Mouse (Mus musculus): ENCODE measurements around the gene Oaz1. TPM values are rescaled to one million over a fixed set of nuclear protein-coding genes. Genes with fewer than 3 reads are reported as not detected.
A peak's percentile ranks its signal among the peaks of the same experiment; 100 is the strongest.

Gene Oaz1
- total RNA-seq, 2 experiments from 2014 or later, result 353 to 1,526 TPM

DNA sequence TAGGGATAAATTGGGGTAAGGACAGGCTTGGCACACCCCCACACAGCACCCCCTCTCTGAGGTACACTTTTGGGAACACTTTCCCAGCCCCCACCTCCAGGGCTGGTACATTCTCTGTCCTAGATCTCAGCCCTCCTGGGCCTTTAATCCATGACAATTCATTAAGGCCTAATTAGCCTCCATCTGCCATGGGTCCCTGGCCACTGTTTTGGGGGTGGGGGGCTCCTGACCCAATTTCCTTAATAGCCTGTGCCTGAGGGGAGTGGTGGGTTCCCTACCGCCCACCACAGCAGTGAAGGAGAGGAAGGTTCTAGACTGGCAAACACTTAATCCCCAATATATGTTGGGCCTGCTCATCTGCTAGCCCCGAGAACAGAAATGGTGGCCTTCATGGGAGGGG is 15.2 kb downstream of the Oaz1 start:
- ATAC-seq (replicated peaks; ENCODE audit: low FRiP score, low TSS enrichment, poor library complexity, severe bottlenecking), result no peak

DNA sequence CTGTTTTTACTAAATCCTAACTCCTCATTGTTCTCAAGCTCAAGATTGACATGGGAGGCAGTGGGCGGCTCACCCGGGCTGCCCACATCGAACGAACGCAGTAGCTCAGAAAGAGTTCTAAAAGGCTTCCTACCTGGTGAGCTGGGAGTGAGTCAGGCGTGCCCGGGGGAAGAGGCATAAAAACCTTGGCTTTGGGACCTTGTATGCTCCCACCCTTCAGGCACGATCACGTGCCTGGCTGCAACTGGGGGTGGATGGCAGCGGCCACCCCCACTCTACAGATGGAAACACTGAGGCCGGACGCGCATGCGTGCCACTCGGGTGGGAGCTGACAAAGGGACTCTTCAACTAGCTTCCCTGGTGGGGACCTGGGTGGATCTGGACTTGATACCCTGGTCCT is 15.9 kb downstream of the Oaz1 start:
- no peak for ATAC-seq (replicated peaks; ENCODE audit: low FRiP score, low TSS enrichment, poor library complexity, severe bottlenecking)

- ATAC-seq (replicated peaks; ENCODE audit: low FRiP score, low TSS enrichment, poor library complexity, severe bottlenecking), result no peak
Observed at GRCm38 (mm10) chr10:80843087-80843930, 16.9 kb downstream of the Oaz1 start.

- ATAC-seq (replicated peaks; ENCODE audit: low FRiP score, low TSS enrichment, poor library complexity, severe bottlenecking), result 0 out of 2 replicates have a peak, but pooled peaks have one; percentile 7
Observed at GRCm38 (mm10) chr10:80843931-80844547, 17.6 kb downstream of the Oaz1 start, which contains the start of gene Lingo3. Lingo3 (minus strand) TSS chr10:80844039.

DNA sequence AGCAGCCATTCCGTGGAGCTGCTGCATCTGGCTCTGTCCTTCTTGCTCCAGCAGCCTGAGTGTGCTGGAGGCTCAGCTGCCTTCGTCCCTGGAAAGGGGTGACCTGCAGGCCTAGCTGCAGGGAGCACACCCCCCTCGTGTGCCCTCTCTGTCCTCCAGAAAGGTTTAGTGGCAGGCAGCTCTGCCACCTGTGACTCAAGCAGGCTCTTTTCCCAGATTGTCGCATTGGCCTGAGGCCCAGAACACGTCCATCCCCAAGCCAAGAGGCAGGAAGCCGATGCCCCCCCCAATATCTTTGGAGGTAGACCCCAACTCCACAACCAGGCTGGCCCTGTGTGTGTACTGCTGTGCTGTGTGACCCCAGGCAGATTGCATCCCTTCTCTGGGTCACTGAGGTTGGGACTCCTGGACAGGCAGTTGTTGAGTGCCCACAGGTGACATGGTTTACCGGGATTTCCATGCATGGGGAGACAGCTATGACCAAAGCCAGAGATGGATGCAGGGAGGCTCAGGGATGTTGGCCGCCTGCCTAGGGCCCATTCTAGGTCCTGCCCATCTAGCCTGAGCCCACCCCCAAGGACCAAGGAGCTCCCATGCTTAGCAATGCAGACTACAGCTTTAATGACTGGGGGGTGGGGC is 18.7 kb downstream of the Oaz1 start:
- no peak for ATAC-seq (replicated peaks; ENCODE audit: low FRiP score, low TSS enrichment, poor library complexity, severe bottlenecking)

DNA sequence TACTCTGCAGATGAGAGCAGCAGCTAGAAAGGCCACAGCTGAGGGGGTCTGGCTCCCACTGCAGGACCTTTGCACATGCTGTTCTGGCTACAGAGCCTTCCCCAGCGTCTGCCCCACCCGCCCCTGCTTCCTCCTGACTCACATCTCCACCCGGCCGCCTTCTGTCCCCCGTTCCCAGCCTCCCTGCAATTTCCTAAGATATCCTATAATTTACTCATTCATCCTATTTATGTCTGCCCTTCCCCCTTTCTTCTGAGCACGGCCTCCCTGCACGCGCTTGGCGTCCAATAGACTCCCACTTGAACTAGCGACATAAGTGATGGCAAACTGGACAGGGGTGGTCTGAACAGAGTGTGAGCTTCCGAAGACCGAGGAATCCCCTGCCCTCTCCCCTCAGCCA is 19.3 kb downstream of the Oaz1 start:
- no peak for ATAC-seq (replicated peaks; ENCODE audit: low FRiP score, low TSS enrichment, poor library complexity, severe bottlenecking)

- ATAC-seq (replicated peaks; ENCODE audit: low FRiP score, low TSS enrichment, poor library complexity, severe bottlenecking), result peak; percentile 87
Observed at GRCm38 (mm10) chr10:80848571-80848970, 22.1 kb downstream of the Oaz1 start.

GRCm38 (mm10) chr10:80854913-80855748 is 28.7 kb downstream of the Oaz1 start, which contains the start of the genes Lsm7 and Sppl2b:
Lsm7 (minus strand) TSS chr10:80855209.
Sppl2b (plus strand) TSS chr10:80855275.
- peak; percentile 35; the same call in 1 of the 2 replicates for ATAC-seq (replicated peaks; ENCODE audit: low FRiP score, low TSS enrichment, poor library complexity, severe bottlenecking)

DNA sequence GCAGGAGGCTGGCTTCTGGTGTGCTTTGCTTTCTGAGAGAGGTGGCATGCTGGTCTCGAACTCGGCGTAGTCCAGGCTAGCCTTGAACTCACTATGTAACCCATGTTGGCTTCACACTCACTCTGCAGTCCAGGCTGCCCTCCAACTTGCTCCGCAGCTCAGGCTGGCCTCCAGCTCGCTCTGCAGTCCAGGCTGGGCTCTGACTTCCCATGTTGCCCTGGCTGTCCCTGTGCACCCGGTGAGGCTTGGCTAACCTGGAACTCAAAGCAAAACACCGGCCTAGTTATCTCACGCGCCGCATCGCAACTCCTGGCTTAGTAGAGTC is 29.3 kb downstream of the Oaz1 start:
- ATAC-seq (replicated peaks; ENCODE audit: low FRiP score, low TSS enrichment, poor library complexity, severe bottlenecking), result no peak

DNA sequence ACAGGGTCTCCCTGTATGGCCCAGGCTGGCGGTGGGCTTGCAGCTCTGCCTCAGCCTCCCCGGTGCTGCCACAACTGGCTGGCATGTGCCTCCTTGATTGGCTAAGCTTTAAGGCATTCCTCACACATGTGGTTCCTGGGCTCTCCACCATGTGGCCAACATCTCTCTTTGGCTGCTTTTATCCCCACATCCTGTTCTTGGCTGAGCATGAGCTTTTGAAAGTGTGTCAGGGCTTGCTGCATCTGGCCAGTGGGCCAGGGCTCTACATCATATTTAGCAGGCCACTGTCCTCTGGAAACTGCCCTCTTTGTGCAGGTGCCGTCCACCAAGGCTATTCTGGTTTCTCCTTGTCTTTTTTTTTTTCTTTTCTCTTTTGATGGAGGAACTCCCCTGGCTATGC is 29.8 kb downstream of the Oaz1 start:
- ATAC-seq (replicated peaks; ENCODE audit: low FRiP score, low TSS enrichment, poor library complexity, severe bottlenecking), result peak; percentile 33

GRCm38 (mm10) chr10:80856908-80857307 is 30.5 kb downstream of the Oaz1 start:
- ATAC-seq (replicated peaks; ENCODE audit: low FRiP score, low TSS enrichment, poor library complexity, severe bottlenecking), result no peak

- no peak for ATAC-seq (replicated peaks; ENCODE audit: low FRiP score, low TSS enrichment, poor library complexity, severe bottlenecking)
Observed at GRCm38 (mm10) chr10:80857386-80857785, 30.9 kb downstream of the Oaz1 start.

DNA sequence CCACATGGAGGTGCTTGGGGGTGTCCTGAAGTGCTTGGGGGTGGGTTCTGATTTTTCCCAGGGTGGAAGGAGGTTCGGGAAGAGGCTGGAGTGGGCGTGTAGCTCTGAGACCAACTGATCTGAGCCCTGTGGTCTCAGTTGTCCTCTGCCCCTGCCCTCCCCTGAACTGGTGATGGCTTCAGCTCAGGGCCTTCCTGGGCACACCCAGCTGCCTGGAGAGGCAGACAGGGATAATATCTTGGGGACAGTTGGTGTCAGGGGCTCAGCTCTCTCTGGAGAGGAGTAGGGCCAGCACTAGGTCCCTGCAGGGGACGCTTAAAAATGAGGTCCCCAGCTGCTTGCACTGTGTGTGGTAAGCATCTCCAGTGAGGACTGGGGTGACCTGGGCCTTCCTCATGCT is 31.4 kb downstream of the Oaz1 start:
- peak; percentile 31 for ATAC-seq (replicated peaks; ENCODE audit: low FRiP score, low TSS enrichment, poor library complexity, severe bottlenecking)

- peak; percentile 69 for ATAC-seq (replicated peaks; ENCODE audit: low FRiP score, low TSS enrichment, poor library complexity, severe bottlenecking)
Observed at GRCm38 (mm10) chr10:80858350-80858935, 32.0 kb downstream of the Oaz1 start.

GRCm38 (mm10) chr10:80862305-80862704 is 35.8 kb downstream of the Oaz1 start:
- no peak for ATAC-seq (replicated peaks; ENCODE audit: low FRiP score, low TSS enrichment, poor library complexity, severe bottlenecking)

DNA sequence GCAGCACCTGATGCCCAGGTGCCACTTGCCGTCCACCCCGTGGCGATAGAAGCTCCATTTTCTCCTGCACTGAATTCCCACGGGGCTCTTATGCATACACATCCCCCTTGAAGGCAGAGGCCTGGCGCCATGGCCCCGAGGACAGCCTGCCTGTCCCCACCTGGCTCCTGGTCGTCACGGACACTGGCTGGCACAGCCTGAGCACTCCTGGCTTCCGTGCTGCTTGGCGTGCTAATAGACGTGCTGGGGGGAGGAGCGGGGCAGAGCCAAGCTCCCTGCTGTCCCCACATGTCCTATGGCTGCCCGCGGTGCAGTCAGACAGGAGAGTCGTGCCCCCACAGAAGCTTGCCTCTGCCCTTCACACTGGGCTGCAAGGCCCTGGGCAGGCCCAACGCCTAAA is 38.0 kb downstream of the Oaz1 start:
- no peak for ATAC-seq (replicated peaks; ENCODE audit: low FRiP score, low TSS enrichment, poor library complexity, severe bottlenecking)

DNA sequence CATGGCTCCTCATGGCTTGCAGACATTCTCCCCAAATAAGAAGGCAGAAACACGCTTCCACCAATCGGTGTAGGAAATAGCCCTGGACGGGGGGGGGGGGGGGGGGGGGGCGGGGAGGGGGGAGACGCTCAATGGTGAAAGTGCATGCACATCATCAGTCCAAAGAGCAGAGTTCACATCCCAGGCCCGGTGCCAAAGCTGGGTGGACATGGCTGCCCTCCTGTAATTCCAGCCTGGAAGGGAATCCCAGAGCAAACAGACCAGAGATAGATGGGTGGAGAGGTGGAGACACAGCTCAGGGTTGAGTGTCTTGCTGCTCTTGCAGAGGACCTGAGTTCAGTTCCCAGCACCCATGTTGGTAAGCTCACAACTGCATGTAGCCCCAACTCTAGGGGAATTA is 44.5 kb downstream of the Oaz1 start:
- no peak for ATAC-seq (replicated peaks; ENCODE audit: low FRiP score, low TSS enrichment, poor library complexity, severe bottlenecking)

GRCm38 (mm10) chr10:80871581-80871980 is 45.1 kb downstream of the Oaz1 start, which contains the start of gene Tmprss9:
Tmprss9 (plus strand) TSS chr10:80871848.
- ATAC-seq (replicated peaks; ENCODE audit: low FRiP score, low TSS enrichment, poor library complexity, severe bottlenecking), result 0 out of 2 replicates have a peak, but pooled peaks have one; percentile 19

- no peak for ATAC-seq (replicated peaks; ENCODE audit: low FRiP score, low TSS enrichment, poor library complexity, severe bottlenecking)
Observed at GRCm38 (mm10) chr10:80874035-80874434, 47.6 kb downstream of the Oaz1 start.

Measured in megakaryocyte-erythroid progenitor cell, adult 5-6 weeks (primary cell).